Mouse (Mus musculus) cerebellum, postnatal 25 days (tissue): ENCODE results near the gene Hoxc11.

ENCODE experiments used
- DNase-seq, 2 experiments: peaks; one replicate each; pipeline ENCODE4 v3.0.0; 2021; ENCODE audit warnings: mixed read lengths in 2 of 2

Gene Hoxc11

DNA sequence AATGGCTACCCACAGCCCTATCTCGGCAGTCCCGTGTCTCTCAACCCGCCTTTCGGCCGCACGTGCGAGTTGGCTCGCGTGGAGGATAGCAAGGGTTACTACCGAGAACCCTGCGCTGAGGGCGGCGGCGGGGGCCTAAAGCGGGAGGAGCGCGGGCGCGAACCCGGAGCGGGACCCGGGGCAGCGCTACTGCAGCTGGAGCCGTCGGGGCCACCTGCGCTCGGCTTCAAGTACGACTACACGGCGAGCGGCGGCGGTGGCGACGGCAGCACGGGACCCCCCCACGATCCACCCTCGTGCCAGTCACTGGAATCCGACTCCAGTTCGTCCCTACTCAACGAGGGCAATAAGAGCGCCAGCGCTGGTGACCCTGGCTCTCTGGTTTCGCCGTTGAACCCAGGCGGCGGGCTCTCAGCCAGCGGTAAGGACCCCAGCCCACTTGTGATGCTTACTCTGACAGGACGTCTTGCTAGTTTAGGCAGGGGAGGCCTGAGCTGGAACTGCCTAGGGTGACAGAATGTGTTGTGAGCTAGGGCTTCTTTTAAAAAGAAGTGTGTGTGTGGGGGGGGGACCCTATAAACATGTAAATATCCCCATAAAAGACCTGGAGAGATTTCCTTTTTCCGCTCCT, 17.1 kb upstream of the Hoxc11 start:
- DNase-seq: no peak

DNA sequence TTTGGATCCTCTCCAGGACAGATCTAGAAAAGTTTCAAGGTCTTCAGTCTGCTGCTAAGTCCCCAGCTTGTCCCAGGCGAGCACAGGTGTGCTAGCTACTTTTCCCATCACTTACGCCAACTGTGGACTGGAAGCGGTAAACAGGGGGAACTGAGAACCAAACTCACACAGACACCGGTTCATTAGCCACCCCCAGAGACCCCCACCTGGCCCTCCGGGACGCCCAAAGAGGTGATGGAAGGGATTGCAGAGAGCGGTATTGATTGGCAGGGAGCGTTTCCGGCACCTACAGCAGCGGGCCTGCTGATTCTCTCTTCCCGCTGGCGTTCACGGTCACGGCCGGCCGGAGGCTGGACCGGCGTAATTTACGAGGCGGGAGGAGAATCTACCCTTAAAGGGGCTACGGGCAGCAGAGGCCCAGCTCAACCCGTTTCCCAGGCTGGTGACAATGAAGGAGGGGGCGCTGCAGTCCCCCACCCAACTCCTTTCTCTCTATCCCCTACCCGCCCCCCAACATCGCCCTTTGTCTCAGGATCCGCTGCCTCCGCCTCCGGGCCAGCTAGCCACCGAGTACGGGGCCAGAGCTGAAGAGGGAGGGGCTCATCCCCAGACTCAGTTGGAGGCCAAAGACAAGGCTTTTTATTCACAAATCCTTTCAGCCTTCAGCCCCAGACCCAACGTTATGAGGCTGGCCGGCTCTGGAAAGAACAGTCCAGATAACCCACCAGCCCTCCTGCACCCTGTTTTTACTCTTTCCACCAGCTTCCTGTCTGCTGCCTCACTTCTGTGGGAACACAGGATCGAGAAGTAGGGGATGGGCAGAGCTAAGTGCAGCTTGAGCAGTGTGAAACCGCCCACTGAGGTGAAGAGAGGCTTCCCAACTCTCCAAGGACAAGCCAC, 14.7 kb upstream of the Hoxc11 start:
- no peak for DNase-seq

DNA sequence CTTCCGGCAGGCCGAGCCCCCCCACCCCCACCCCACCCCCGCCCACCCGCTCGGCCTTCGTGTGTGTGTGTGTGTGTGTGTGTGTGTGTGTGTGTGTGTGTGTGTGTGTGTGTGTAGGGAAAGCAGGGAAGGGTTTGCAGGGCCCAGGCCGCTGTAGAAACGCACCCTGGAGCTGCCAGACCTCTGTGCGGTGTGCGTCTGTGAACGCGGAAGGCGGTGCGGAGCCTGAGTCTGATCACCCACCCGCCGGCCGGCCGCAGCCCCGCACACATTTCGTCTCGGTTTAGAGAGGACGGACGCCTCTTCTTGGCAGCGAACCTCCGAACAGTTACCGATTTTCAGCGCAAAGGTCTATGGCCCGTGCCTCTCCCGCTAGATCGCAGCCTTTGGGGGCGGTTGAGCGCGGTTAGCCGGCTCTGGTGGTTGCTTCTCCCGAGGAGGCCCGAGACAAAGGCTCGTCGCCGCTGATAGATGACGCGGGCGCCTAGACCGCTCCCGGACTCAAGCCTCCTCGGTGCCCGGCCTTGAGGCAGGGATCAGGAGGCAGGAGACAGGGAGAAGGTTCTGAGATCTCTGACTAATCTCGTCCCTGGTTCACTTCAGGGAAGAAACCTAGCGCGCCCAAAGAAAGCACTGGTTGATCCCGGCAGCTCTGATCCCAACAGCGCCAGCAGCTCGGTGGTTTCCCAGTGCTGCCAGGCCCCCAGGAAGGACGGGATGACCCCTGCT, 11.3 kb upstream of the Hoxc11 start:
- no peak for DNase-seq

DNA sequence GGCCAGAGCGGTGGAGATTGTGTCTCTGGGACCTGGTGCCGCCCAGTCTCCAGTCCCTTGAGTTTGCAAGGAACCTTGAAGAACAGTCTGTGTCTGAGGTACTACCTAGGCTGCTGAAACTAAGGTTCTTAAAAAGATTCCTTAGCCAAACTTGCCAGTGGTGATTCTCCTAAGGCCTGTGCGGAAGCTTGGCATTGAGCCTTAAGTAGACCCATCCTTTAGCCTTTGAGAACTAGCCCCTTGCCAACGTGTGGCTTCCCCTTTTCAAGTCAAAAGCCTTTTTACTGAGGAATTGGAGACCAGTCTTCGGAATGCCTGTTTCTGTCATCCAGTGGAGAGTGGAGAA, 10.8 kb upstream of the Hoxc11 start:
- no peak for DNase-seq

DNA sequence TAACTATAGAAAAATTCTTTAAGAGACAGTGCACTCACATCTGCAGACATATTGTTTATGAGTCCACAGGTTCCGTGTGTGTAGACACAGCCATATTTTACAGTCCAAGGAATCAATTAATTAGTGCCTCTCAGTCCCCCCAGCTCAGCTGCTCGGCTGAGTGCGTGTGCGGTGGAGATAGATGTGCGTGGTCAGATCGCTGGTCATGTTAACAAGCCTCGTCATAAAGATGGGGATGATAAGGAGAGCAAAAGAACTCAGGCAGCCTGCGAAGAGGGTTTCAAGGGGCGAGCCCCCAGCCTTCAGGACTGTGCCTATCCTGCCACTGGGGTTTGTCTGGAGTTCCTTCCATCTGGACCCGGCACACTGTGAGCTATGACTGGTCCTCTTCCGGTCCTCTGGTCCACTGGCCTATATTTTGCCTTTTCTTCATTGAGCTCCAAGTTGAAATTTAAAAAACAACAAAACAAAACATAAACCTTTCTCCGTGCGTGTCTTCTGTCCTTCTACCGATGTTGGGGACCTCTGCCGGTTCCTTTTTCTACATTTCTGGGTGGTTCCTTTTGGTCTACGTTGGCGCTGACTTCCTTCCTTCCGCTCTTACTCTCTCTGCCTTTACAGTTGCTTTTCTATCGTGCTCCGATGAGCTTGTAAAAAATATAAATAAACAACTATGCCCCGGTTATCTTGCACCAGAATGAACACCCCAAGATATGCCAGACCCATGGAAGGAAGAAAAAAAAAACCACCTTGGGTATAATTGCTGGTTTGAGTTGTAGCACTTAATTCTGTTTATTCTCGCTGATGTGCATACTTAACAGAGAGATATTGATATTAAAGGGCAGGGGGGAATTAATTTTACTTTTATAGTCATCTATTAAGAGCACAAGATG, 8.8 kb upstream of the Hoxc11 start:
- DNase-seq: no peak

DNA sequence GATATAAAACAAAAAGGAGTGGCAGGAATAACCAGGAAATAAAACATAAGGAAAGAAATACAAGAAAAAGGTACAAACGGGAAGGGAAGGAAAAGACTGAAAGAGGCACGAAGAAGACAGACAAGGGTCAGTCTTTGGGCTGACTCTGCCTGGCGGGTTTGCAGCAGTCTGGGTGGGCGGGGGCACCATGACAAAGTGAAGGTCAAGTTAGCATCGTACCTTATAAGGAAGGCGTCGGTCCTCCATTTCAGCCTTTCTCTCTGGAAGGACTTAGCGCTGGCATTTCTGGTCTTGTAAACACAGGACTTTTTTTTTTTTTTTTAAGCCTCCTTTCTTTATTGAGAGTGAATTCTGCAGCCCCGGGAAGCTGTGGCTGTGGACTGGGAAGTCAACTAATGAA, 7.0 kb upstream of the Hoxc11 start:
- no peak for DNase-seq

DNA sequence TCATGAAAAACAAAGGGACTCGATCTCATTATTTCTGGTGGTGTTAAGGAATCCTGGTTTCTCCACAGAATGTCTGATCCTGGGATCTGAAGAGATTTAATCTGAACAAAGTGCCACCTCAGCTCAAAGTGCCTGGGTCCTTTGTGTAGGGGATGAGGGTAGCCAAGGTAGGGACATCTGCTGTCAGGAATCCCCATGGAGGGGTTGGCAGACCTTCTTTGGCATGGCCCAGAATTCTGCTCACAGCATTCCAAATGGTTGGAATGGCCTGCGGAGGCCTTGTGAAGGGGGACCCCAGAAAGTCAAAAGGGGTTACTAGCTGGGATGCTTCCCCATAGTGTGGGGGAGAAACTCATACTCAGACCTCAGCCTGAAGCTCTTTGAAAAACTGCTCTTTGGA, 5.4 kb upstream of the Hoxc11 start:
- DNase-seq: no peak

DNA sequence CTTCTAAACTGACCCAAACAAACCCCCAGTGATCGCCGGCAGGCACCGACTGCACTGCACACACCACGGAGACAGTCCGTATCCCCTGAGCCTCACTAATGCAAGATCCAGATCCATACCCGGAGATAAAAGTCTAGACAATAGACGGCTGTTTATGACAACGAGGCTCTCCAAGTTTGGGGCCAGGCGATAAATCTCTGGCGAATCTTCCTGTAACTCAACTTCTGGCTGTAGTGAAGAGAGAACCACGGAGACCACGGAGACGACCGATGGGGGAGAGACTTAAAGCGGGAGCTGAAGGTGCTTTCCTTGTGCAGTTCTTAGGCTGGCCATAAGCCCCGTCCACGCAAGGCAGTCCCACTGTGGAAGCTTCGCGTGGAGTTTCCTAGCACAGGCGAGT, 4.5 kb upstream of the Hoxc11 start:
- DNase-seq: no peak

DNA sequence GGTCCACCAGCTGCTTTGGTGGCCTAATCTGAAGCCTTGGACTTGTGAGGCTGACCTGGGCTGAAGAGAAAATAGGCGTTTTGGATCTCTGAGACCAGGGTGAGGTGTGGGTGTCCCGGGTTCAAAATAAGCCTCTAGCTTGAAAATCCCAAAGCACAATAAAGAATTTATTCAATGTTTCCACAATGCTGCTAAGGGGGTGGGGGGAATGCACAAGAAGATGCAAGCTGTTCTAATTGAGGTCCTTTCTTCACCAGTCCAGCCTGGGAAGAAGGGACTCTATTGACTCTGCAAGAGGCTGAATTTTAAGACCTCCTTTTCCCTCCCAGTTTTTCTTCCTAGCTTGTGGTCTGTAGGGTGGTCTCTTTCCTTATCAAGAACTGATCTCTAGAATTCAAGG, 3.4 kb upstream of the Hoxc11 start:
- DNase-seq: no peak

DNA sequence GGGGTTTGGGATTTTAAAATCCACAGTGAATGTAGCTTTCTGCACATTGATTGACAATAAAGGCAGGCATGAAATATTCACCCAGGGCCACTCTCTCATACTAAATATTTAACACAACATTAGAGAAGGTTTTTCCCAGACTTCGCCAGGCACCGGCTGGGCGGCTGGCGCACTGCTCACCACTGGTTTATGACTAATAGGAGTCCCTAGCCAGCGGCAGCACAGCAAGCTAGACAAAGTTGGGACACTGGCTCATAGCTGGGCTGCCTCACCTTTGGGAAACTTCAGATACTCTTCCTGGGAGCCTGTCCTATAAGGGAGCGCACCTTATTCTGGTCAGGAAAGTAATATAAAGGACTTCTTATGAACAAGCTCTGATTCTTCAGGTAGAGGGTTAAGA, 666 bp upstream of the Hoxc11 start:
- no peak for DNase-seq

DNA sequence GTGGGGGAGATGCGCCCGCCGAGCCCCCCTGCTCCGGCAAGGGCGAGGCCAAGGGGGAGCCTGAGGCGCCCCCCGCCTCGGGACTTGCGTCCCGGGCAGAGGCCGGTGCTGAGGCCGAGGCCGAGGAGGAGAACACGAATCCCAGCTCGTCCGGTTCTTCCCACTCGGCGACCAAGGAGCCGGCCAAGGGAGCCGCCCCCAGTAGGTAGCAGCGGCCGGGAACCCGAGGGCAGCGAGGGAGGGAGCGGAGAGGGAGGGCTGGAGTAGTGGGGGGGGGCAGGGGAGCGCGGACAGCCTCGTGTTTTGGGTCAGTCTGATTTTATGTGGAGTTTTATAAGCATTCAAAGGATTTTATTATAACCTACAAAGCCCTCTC, 768 bp downstream of the Hoxc11 start:
- DNase-seq: no peak

DNA sequence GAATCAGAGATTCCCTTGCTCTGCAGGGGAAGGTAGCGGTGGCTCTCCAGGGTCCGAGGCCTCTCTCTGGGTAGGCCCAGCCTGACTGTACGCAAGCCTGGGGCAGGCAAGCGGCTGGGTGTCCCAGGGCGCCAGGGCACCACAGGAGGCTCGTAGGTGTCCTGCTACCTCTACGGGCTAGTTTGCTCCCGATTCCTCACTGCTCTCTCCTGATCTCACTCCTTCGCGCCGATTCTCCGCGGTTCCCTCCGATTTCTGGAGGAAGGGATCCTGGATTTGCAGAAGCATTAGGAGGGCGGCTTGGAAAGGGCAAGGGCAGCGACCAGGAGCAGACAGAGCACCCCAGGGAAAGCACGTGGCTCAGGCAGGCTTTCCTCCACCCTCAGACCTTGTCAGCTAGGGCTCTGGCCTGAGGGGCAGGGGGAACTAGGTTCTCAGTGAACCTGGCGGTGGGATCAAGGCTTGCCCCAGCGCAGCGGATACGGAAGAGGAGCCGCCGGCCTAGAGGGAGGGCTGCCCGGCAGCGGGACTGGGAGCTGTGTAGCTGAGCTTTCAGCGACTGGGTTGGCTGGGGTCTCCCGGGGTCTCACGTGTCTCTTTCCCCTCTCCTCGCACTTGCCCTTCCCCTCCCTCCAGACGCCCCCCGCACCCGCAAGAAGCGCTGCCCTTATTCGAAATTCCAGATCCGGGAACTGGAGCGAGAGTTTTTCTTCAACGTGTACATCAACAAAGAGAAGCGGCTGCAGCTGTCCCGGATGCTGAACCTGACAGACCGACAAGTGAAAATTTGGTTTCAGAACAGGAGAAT, 1.8 kb downstream of the Hoxc11 start:
- no peak for DNase-seq

DNA sequence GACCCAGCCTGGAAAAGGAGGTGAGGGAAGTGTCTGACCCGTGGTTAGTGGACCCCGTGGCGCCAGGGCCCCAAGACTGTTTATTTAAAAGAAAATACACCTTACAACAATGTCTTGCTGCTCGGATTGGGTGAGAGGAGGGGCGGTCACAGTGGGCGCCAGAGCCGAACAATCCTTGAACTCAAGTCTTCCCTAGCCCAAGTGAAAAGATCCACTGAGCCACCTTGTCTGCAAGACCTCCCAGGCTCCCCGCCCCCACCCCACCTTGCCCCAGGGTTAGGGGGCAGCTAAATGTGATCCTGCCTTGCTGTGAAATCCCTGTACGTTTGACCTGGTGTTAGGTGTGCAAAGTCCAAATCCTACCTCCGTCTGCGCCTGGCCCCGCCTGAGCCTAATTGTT, 2.7 kb downstream of the Hoxc11 start:
- DNase-seq: no peak

DNA sequence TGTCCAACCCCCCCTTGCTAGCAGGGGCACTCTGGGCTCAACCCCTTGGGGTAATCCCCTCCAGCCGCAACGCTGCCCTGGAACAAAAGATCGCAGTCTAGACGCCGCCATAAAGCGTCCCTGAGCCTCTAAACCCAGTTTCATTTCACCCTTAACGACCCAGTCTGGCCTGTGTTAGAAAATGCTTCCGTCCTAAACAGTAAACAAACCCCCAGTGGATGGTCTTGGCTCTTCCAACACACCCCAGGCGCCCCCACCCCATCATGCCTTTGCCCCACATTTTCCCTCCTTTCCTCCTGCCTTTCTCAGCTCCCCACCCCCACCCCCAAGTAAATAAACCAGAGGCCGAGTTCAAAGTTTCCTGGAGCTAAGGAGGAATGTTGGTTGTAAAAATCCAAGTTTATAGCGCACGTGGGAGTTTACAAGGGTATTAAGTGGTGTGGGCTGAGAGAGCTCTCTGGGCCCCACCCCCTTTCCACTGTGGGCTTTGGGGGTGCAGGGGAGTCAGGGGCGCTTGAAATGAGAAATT, 5.5 kb downstream of the Hoxc11 start:
- DNase-seq: no peak

DNA sequence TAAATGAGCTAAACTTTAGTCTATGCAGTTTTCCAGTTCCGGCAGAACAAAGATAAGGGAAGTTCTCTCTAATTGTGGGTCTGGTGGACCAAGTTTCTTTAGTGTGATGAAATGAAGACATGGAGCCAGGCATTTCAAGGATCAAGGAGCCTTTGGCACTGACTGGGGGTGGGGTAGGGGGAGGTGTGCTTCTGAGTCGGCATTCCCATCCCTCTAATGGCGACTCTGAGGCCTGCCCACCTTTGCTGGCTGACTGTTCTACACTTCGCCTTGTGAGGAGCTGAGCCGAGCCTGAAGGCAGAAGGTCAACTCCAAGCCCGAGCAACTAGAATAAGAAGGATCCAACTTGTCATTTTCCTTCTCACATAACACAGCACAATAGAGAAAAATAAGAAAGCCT, 7.5 kb downstream of the Hoxc11 start:
- DNase-seq: no peak

DNA sequence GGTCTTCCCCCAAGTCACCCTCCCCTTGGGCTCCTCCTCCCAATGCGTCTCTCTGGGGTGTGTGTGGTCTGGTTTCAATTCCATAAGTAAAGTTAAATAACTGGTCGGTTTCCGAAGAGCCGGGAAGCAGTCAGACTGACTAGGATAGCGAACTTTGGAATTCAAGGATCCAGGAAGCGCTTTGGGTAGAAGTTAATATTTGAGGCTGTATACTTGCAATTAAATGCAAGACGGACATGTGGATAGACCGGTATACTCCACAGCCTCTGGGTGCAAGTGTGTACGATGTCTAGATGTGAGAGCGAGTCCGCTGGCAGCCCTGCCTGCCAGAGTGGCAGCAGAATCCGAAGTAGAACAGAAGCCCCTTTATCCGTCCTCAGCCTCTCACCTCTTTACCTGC, 8.3 kb downstream of the Hoxc11 start:
- DNase-seq: no peak

DNA sequence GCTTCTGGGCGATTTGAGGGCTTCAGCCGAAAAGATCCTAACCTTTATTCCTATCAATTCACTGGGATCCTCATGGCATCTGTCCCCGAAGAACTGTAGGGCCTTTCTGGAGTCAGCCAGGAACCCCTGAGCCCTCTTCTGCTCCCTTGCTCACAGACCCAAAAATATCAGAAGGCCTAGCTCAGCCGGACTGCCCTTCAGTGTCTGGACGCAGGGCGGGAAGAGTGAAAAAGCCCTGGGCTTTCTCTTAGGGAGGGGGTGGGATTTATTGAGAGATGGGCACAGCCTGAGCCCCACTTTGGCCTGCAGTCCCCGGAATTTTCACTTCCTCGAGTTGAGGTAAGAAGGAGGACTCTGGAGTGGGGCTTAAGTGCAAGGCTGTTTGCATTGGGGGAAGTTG, 9.0 kb downstream of the Hoxc11 start:
- DNase-seq: no peak

DNA sequence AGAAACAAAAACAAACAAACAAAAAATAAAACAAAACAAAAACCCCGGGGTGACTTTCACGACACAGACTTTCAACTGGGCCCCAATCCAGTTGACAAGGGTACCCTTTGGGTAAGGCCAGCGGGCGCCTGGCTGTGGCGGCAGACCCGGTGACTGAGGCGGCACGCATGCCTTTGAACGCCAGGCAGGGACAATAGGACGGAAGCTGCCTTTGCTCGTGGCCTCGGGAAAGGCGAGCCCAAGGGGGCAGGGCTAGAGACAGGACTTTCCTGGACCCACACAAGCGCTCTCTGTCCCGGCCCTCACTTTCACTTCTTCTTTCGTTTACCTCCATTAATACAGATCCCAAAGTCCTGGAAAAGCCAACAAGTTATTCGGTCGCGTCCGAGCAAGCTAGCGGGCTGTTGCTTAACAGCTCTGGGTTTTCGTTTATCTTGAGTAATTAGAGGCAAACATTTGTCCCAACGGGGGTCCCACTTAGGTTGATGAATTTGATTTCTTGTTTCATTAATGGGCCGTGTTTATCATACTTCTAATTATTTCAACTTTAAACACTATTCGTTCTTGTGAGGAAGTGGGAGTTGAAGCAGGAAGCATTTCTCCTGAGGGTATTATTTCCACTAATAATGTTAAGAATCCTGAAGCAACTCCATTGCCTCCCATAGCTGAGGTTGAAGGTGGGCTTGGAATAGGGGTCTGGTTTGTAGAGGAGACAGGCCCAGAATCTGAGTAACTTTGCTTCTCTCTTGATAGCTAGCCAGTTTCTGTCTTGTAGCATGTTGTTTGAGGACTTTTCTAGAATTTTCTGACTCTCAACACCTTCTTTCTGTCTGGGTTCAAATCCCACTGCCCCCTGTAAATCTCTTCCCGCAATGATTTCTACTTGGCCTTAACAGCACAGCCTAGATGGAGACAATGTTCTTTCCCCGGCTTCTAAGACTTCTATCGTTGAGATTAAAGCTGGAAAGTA, 9.7 kb downstream of the Hoxc11 start:
- no peak for DNase-seq

DNA sequence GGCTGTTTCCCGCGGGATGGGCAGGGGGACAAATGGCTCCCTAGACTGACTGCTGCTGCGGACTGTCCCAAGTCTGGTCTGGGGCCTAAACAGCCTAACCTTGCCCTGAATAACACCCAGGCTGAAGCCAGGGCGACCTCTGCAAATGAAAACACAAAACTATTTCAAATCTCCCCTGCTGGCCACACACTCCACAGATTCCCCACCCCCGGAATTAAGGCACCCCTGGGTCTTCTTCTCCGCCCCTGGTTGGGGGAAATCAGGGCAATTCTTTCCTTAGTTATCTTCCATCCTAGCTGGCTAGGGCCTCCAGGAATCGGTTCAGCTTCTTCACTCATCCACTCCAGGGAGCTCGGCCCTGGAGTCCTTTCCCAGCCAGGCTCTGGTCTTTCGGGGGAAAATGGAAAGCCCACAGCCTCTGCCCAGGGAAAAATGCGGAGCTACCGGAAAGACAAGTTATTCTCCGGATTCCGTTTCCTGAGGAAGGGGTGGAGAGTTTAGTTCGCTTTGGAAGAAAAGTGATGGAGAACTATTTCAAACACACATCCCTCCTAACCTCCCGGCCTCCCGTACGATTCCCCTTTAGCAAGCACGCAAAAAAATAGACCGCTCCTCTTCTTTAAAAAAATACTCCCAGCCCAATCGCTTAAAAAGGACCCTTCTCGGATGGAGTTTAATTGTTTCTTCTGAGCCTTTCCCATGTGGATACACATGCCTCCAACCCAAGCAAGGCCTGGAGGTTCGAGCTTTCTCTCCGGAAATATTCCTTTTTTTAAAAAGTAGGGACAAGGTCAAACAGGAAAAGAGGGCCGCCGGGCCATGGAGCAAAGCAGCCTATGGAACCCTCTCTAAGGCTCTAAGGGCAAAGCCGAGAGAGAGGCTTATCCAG, 11.0 kb downstream of the Hoxc11 start:
- no peak for DNase-seq
